Mouse (Mus musculus): Measurements from ENCODE around the gene Nol9.

Gene Nol9

DNA sequence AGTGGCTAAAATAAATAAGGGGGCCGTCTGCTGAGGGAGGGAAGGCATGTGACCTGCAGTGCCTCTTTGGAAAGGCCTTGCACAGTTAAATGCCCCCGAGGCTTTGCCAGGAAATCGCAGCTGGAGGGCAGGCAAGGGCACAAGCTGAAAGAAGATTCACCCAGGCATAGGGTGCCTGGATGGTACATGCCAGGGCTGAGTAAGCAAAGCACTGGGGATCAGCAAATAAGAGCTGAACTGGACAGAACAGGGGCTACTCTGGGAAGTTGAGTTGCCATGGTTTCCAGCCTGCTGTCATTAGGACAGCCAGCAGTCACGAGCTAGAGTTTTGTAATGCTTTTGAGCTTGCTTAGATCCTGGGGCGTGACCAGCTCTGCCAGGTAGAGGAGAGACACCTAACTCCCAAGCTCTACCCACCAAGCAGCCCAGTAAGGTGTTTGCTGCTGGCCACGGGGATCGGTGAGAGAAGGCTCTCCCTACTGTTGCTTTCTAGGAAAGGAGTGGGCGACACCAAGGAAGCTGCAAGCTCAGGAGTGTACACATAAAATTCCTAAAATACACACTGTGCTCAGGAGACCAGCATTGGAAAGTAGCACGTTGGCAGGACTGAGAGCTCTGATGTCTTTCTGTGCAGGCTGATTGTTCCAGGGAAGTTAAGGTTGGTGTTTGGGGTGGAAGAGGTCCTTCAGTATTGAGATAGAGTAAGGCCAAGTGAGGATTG, 23.4 kb downstream of the Nol9 start:
- DNase-seq = peak; percentile 66

DNA sequence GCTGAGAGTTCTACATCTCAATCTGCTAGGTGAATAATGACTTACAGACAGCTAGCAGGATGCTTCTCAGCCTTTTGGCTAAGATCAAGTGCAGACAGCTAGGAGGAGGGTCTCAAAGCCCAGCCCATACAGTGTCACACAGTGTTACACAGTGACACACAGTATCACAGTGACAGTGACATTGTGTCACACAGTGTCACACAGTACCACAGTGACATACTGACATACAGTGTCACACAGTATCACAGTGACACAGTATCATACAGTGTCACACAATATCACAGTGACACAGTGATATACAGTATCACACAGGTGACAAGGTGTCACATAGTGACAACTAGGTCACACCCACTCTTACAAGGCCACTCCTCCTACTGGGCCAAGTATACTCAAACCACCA, 28.2 kb downstream of the Nol9 start:
- no peak for DNase-seq

DNA sequence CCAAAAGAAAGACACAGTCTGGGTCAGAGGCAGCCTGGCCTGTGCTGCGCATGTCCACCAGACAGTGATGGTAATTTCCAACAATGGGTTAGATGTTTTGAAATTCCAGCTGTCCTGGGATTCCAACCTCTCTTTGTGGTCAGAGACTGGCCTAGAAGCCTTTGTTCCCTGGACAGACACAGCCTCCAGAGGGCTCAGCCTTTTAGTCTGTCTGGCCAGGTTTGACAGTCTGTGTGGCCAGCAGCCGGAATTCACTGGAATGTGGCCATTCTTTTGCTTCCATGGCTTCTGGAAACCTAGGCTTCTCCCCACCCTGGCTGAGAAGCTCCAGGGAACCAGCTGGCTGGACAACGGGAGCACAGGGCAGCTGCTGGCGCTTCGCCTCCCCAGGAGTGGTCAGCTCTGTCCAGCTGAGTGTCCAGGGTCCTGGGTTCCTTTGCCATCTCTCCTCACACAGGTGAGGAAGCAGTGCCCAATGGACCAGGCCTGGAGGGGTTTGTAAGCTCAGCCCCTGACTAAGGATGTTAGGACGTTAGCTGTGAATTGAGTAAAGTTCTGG, 29.1 kb downstream of the Nol9 start:
- no peak for DNase-seq

DNA sequence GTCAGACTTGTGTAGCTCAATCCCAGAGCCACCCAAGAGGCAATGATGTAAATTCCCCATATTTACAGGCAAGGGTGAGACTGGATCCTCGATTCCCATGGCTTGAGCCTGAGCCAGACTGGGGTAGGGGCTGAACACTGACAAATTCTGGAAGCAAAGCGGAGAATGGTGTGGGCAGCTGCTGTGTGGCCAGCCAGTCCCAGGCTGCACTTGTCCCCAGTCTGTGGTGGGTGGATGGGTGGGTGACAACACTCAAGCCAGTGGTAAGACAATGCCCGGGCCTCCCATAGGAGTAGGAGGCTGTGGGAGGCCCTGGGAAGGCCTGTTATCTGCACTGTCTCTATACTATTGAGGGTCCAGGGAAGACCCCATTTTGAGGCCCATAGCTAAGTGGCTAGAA, 30.1 kb downstream of the Nol9 start:
- no peak for DNase-seq

DNA sequence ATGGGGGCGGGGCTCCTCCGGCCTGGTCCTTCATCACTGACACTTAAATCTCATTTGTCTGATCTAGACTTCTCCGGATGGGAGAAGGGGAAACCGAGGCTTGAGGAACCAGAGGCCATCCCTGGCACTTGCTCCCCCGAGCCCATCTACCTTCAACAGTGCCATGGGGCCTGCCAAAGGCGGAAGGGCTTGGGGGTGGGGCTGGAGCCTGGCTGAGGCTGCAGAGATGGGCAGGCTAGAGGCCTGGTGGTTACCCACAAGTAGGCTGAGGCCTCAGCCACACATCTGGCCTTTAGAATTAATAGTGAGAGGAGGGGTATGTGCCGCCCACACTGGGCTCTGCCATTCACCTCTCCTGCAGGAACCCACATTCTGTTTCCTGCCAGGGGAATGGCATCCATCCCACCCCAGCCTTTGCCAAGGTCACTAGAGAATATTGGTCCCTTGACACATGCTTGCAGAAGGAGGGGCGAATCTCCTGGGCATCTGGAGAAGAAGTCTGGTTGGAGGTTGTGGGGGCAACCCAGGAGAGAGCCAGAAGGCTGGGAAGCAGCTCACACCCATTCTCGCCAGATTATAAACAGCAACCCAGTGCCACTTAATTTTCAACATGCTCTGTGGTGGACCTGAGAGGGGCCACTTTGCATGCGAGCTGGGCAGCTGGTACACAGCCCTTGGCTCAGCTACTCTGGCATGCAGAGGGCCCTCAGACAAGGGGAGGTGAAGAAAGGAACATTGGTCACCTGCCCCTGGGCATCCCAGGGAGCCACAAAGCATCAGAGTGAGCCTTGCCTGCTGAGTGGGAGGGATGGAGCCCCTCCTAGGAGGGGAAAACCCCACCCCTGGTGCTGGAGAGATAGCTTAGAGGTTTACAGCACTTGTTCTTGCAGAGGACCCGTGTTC, 31.6 kb downstream of the Nol9 start:
- DNase-seq = no peak

DNA sequence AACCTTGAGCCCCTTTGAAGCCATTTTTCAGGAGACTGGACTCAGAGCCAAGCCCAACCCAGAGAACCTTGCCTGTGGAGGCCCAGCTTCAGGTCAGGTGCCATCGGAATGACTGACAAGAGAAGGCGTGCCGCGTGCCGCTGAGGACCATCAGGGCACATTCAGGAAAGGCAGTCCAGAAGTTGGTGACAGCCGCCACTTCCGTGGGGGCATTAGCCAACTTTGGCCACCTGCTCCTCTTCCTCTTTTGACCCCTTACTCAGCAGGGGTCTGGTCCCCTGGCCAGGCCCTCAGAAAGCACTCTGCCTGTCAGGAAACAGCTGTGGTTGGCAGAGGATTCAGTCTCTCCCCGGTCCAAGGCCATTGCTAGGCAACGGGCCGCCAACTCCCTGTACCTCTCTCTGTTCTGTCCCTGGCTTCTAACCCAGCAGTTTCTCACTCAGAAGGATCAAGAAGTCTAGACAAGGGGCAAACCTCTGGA, 33.0 kb downstream of the Nol9 start, which contains the start of gene Plekhg5:
Plekhg5 (plus strand) TSS at position 378 of the 481 bp plus-strand sequence.
- DNase-seq = peak; percentile 57

DNA sequence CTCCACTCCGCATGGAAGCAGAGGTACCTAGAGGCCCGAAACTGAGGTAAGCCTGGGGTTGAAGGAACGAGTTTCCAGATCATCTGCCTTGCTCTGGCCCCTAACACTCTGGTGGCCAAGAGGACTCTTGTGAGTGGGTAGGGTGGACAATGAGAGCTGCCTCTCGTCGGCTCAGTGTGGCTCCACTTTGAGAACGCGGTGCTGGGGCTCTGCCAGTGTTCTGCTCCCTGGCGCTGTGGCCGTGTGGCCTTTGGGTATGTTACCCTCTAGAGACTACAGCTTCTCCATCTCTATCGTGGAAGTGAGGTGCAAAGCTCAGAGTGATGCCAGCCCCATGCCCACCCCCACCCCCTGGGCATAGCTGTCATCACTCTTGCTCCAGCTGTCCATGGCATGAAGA, 33.5 kb downstream of the Nol9 start:
- DNase-seq = no peak

DNA sequence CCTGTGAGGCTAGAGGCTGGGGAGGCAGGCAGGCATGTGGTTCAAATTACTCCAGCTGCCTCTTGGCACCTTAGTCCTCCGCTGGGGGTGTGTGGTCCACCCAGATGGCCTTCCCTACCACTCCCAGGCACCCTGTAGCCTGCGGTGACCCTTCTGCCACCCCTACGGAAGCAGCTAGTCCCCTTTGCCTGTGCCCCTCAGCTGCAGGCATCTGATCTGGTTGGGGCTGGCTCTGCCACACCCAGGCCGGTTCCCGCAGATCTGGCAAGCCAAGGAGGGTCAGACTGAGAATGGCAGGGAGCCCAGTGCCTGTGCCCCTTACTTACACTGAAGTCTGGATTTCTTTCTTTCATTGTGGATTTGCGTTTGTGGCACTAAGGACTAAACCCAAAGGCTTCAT, 34.6 kb downstream of the Nol9 start:
- DNase-seq = no peak

DNA sequence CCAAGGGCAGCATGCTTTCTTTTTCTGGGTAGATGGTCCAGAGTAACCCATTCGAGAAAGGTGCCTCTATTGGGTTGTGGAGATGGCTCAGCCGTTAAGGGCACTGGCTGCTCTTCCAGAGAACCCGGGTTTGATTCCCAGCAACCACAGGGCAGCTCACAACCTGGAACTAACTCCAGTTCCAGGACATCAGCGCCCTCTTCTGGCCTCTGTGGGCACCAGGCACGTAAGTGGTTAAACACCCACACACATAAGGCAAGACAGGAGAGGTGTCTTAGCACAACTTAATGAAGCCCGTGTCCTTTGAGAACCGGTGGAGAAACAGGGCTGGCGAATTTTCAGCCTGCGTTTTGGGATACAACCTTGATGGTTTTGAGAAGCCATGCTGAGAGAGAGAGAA, 35.4 kb downstream of the Nol9 start:
- DNase-seq = no peak

DNA sequence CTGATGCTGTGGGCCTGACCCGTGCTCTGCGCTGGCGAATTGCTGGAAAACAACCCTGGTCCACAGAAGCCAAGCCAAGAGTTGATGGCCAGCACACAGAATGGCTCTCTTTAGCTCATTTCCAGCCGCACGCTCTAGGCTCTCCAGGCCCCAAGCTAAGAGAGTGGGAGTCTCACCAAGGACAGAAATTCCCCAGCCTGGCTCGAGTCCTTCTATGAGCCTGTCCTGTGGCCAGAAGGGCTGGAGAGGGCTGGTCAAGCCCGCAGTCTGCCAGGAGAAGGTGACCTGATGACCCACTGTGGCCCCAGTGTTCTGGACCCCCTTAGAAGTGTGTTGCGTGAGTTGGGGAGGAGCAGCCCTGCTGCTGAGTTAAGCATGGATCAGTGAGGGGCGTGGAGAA, 38.1 kb downstream of the Nol9 start:
- DNase-seq = no peak

DNA sequence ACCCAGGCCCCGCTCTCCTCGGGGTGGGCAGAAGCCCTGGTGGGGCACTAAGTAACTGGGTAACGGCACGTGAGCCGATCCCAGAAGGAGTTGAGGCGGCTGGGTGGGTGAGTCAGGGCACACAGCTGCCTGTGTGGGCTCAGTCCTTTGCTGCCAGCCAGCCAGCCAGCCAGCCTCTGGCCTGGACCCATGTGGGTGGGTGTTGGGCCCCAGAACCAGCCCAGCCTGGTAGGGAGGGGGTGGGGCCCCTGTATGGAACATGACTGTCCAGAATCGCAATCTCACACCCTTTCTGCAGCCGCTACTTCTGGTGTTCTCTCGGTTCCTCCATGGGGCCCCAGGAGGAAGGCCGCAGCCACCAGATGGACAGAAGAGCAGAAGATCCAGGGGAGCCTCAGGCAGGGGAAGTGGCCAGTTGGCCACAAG, 39.0 kb downstream of the Nol9 start:
- DNase-seq = no peak

DNA sequence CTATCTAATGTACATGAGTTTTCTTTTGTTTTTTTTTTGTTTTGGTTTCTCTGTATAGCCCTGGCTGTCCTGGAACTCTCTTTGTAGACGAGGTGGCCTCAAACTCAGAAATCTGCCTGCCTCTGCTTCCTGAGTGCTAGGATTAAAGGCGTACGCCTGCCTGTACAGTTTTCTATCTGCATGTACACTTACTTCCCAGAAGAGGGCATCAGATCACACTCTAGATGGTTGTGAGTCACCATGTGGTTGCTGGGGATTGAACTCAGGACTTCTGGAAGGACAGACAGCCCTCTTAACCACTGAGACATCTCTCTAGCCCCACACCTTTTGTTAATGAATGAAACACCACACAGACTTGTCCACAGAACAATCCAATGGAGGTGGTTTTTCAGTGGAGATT, 40.1 kb downstream of the Nol9 start:
- no peak for DNase-seq

DNA sequence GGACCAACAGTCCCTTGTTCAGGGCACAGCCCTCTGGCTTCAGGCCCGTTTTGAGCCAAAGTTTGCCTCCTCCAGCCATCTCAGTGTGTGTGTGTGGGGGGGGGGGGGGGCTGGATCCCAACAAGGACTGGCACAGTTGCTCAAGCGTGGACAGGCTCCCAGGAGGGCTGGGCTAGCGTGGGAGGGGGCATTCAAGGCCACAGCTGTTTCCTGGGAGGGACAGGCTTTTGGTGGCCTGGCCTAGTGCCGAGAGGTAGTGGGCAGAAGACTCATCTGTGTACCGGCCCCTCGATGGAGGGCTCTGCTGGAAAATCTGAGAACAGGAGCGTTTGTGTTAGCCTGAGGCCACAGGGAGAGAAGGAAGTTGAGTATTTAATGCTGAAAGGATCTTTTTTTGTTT, 40.8 kb downstream of the Nol9 start:
- DNase-seq = no peak

DNA sequence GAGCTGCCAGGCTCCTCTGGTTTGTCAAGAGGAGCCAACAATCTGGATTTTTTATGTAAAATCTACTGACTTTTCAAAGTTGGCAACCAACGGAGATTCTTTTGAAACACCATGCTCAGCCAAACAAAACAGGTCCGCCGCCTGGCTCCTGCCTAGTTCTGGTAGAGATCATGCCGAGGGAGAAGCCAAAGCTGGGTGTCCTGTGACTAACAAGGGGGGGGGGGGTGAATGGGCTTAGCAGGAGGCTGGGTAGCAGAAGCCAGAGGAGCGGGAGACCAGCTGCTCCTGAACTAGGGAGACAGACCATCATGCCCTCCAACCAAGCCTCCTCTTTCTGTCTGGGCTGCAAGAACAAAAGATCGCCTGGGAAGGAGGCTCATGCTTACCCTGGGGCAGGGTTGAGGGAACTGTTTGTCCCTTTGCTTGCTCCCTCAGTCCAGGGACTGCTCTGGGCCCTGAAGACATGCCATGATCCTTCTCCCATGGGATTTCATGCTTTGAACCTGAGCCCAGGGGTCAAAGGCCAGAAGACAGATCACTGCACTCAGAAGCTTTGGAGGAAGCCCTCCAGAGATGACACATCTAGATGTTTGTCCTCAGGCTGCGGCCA, 44.6 kb downstream of the Nol9 start:
- no peak for DNase-seq

DNA sequence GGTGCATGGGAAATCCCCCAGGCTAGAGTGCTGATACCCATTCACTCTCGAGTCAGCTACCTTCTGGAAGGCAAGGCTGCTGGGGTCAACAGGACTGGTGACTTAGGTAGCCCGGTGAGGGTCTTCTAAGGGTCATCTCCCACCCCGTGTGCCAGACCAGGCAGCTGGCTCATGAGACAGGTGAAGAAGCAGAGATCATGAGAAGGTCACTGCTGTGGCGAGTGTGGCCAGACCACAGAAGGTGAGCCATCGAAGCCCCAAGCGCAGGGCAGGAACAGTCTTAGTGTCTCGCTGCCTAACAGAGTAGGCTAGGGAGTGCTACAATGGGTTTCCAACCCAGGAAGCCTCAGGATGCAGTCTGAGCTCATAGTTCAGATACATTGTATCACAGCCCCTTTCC, 45.5 kb downstream of the Nol9 start:
- DNase-seq = no peak

DNA sequence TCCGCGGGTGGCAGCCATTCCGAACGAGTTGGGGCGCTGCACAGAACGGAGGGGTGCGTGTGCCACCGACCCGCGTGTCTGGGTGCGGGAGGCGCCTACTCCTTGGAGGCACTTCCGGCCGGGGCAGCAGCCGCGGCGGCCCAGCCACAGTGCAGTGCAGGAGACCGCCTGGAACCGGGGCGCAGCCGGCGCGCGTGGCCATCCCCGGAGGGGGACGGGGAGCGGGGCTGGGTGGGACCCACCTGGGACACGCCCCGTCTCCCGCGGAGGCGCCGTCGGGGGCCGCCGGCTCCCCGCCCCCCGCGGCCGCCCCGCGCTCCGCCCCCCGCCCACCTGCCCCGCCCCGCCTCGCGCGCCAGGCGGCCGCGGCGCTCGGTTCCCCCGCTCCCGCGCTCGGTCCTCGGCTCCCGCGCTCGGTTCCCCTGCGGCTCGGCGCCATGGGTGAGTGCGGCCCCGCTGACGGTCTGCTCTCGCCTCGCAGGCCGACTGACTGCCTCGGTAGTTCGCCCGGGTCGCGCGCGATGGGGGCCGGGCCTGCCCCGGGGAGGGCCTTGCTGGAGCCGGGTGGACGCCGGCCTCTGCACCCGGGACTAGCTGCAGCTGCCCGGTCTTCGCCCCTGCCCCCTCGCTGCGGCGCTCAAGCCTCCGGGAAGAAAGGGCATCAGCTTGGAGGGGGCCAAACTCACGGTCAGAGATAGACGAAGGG, 47.5 kb downstream of the Nol9 start:
- peak; percentile 82 for DNase-seq

DNA sequence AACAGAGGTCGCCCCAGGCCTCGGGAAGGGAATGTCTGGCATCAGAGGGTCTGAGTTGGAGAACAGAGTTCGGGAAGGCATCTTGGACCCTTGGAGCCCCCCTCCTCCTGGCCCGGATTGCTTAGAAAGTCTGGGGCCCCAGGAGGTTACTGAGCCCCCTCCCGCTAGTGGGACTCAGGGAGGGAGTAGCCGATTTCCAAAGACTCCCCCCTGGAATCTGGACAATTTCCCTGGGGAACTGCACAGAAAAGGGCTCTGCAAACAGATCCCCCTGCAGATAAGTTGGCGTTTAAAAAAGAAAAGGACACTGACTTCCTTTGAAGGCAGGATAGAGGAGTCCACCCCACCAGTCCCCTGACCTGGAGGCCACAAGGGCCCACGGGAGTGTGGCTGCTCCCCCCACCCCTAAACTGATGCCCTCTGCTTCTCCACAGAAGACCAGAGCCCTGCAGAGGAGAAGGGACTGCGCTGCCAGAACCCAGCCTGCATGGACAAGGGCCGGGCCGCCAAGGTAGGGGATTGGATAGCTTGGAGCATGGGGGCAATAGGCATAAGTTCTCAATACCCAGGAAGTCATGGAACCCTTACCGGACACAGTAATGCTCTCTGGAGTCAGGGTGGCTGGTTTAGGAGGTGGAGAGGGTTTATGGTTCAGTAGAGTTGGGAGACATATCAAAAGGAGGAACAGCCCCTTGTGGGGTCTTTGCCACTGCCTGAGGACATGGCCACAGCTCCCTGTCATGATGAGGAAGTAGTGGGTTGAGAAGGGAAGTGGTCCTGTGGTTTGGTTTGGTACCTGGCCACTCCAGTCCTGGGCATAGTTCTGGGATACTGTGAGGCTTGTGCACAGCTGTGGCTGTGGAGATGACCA, 48.3 kb downstream of the Nol9 start:
- DNase-seq = no peak

DNA sequence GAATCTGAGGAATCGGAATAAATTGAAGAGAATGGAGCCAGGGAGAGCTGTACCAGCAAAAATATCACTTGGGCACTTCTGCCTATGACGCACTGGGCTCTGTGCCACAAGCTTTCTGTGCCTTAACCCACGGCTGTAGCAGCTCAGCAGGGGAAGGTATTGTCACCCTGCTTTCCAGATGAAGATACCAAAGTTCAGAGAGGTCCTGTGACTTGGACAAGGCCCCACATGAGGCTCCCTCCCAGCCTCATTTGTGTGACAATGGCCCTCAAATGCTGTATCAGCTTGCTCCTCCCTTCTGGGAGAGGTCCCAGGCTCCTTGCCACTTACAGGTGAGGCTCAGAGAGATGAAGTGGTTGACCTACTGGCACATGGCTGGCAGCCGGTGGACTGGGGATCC, 49.0 kb downstream of the Nol9 start:
- no peak for DNase-seq

DNA sequence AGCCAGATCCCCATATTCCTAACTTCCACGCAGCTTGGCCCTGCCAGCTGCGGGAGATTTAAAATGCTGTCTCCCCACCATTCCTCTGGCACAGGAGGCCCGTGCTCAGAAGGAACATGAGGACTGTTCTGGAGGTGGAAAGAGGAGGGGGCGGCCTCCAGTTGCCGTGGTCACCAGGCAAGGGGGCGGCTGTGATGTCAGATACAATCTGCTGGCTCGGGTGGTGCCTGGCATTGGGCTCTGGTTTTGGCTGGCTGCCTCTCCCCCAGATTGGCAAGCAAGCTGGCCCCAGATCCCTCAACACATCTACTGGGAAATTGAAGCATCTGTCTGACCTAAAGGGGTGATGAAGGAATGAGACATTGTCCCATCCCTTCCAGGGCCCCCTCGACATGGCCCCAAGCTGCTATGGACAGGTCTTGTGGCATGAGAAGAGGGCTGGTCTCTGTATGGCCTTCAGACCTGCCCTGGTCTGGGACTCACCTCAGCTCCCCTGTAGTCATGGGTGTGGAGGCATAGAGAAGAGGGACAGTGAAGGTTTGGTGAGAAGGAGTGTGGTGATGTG, 49.5 kb downstream of the Nol9 start:
- DNase-seq = no peak

DNA sequence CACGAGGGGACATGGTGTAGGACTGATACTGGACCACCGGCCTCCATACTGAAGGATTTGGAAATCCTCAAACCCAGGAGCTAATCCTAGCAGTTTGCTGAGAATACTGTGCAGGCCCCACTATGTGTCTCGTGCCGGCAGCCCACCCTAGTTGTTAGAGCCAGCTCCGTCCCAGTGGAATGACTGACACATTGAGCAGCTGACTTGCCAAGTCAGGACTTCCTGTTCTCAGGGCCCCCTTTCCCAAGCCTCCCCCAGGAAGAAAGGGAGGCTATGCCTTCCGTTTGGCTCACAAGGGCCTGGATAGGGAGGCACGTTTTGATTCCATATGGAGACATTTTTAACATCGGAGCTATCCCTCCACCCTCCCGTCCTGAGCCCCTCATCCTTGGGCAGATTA, 51.1 kb downstream of the Nol9 start:
- DNase-seq = no peak

DNA sequence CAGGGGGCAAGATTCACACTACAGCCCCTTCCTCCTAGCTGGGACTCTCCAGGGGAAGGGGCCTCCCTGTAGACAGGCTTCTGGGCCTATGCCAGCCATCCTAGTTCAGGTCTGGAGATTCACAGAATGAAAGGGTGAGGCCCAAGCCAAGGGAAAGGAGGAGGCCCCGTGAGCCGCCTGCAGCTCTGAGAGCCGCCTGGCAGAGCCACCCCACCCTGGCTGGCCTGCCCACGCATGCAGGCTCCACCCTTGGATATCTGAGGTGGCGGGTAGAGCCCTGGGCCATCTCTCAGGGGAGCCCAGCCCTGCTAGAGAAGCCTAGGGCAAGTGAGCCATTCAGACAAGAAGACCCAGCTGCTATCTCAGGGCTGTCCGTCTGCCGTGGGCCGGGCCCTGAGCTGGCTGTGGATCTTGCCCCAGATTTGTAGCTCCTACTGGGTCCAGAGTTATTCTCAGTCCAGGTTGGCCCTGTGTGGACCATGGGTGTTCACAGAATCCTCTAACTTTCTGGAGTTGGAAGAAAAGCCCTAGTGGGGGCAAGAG, 53.7 kb downstream of the Nol9 start:
- DNase-seq = no peak

Measured in kidney, postnatal 10 days (tissue).